Mouse (Mus musculus): ENCODE measurements around the gene Defb15. TPM values are rescaled to one million over a fixed set of nuclear protein-coding genes. Genes with fewer than 3 reads are reported as not detected.

The Defb15 gene
- polyA plus RNA-seq, 1 experiment: not detected

Other genes with a start within 250 kb of the Defb15 start
- gene AY761184, start 229.1 kb downstream of the Defb15 start, polyA plus RNA-seq (2012; rRNA removed): 632 and 1,019 TPM in 2 replicates
- gene Defa24, start 198.2 kb downstream of the Defb15 start, polyA plus RNA-seq (2012; rRNA removed): 6,633 and 11,671 TPM in 2 replicates
- gene Defb50, start 109.2 kb downstream of the Defb15 start, polyA plus RNA-seq (2012; rRNA removed): not detected in 2 replicates
- gene Defb2, start 92.8 kb downstream of the Defb15 start, polyA plus RNA-seq (2012; rRNA removed): not detected in 2 replicates
- not detected in 2 replicates for gene Defb10, start 73.8 kb downstream of the Defb15 start, polyA plus RNA-seq (2012; rRNA removed)
- not detected in 2 replicates for gene Defb9, start 47.3 kb downstream of the Defb15 start, polyA plus RNA-seq (2012; rRNA removed)
- gene Defb11, start 26.3 kb downstream of the Defb15 start, polyA plus RNA-seq (2012; rRNA removed): not detected in 2 replicates
- gene Defb35, start 5.6 kb upstream of the Defb15 start, polyA plus RNA-seq (2012; rRNA removed): not detected in 2 replicates
- not detected in 2 replicates for gene Defb13, start 14.1 kb upstream of the Defb15 start, polyA plus RNA-seq (2012; rRNA removed)
- not detected in 2 replicates for gene Fam90a1a, start 26.0 kb upstream of the Defb15 start, polyA plus RNA-seq (2012; rRNA removed)
- not detected in 2 replicates for gene Ccdc70, start 37.1 kb upstream of the Defb15 start, polyA plus RNA-seq (2012; rRNA removed)
- 1.1 and 4.3 TPM in 2 replicates for gene Atp7b, start 127.6 kb upstream of the Defb15 start, polyA plus RNA-seq (2012; rRNA removed)
- 3.3 and 5.0 TPM in 2 replicates for gene Alg11, start 128.0 kb upstream of the Defb15 start, polyA plus RNA-seq (2012; rRNA removed)
- 0.07 and 0.16 TPM in 2 replicates for gene Nek5, start 192.3 kb upstream of the Defb15 start, polyA plus RNA-seq (2012; rRNA removed)
- 3.9 and 7.9 TPM in 2 replicates for gene Nek3, start 233.7 kb upstream of the Defb15 start, polyA plus RNA-seq (2012; rRNA removed)